Mouse (Mus musculus): ENCODE results near the gene Cdh22.

DNA sequence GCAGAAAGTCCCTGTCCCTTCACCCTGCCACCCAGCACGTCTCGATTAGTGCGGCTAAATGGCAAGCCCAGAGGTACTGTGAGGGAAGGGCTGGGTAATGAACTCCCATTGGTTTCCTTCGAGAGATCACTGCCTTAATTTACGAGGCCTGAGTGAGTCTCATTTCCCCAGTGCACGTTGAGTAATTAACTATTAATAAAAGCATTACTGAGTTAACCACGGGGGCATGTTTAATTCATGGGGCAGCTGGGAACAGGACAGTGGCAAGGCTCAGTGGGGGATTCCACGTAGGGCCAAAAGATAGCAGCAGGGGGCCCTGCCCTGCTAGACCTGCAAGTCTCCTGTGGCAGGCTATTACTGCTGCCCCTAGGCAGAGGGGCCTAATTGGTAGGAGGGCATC is 36.7 kb upstream of the Cdh22 start:
- no peak for TF ChIP-seq CTCF (IDR thresholded peaks at IDR 0.05; ENCODE audit: borderline replicate concordance, extremely low read depth, insufficient read depth, insufficient read length)
- TF ChIP-seq POLR2A (IDR thresholded peaks at IDR 0.05; ENCODE audit: borderline replicate concordance, extremely low read depth, insufficient read depth, insufficient read length, poor library complexity, severe bottlenecking): no peak

Measured in brain, embryonic 14.5 days (tissue).